In the genomic region with DNA sequence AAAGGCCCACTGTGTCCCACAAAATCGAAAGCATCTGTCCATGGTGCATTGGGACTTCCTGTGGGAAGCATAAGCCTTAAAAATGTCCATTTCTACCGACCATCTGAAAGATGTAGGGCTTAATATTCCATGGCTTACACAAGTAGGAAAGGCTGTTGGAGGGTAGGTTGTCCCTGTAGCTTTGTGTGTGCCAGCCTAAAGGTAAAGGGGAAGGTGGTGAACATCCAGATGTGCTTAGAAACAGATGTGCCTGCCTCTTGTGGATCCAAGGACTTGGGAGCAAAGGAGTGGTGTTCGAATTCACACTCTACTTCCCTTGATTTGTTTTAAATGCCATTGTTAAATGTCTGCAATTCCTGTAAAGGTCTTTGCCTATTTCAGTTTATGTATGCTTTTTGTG, we compare ENCODE assay signal across 16 mouse cellular contexts.
"Had no signal": no experiment of that assay in that cellular context is flagged by ENCODE, and none has a peak within 500 bp of the region (broad histone marks: within the 10 kb centered on the region; RNA-seq: fewer than 3 reads in every experiment).

No protein-coding gene starts in this region.

- DNase-seq: retina, postnatal 1 day; right cerebral cortex, adult 18-20 months; right cerebral cortex, postnatal 14 days; right cerebral cortex, postnatal 25 days; right cerebral cortex, postnatal 4 days; spleen, adult 18-20 months; thymus, adult 18-20 months; thymus, adult 2 months; thymus, postnatal 14 days; thymus, postnatal 25 days; thymus, postnatal 36 days; thymus, postnatal 4 days had no signal

- H3K4me1 ChIP-seq: neural tube, embryonic 13.5 days; neural tube, embryonic 15.5 days; stomach, embryonic 15.5 days had no signal

- H3K9ac ChIP-seq: neural tube, embryonic 13.5 days; neural tube, embryonic 15.5 days; stomach, embryonic 15.5 days had no signal

- H3K27me3 ChIP-seq: neural tube, embryonic 13.5 days; neural tube, embryonic 15.5 days; stomach, embryonic 15.5 days had no signal

- H3K4me2 ChIP-seq: neural tube, embryonic 13.5 days; neural tube, embryonic 15.5 days; stomach, embryonic 15.5 days had no signal

- H3K9me3 ChIP-seq: neural tube, embryonic 13.5 days; neural tube, embryonic 15.5 days; stomach, embryonic 15.5 days had no signal

- H3K36me3 ChIP-seq: neural tube, embryonic 13.5 days; neural tube, embryonic 15.5 days; stomach, embryonic 15.5 days had no signal

- H3K4me3 ChIP-seq: neural tube, embryonic 13.5 days; neural tube, embryonic 15.5 days; stomach, embryonic 15.5 days had no signal

- H3K27ac ChIP-seq: neural tube, embryonic 13.5 days; neural tube, embryonic 15.5 days; stomach, embryonic 15.5 days; stomach, postnatal 0 days had no signal
